Mouse (Mus musculus): ENCODE measurements around the gene Ell. TPM values are rescaled to one million over a fixed set of nuclear protein-coding genes. Genes with fewer than 3 reads are reported as not detected.
"Not testable (repeated sequence)": the region's sequence is repeated elsewhere in the genome, so short reads cannot be mapped to it uniquely, and the experiment has no call there.

The Ell gene
- polyA plus RNA-seq, 1 experiment from 2014 or later = 19.9 TPM

DNA sequence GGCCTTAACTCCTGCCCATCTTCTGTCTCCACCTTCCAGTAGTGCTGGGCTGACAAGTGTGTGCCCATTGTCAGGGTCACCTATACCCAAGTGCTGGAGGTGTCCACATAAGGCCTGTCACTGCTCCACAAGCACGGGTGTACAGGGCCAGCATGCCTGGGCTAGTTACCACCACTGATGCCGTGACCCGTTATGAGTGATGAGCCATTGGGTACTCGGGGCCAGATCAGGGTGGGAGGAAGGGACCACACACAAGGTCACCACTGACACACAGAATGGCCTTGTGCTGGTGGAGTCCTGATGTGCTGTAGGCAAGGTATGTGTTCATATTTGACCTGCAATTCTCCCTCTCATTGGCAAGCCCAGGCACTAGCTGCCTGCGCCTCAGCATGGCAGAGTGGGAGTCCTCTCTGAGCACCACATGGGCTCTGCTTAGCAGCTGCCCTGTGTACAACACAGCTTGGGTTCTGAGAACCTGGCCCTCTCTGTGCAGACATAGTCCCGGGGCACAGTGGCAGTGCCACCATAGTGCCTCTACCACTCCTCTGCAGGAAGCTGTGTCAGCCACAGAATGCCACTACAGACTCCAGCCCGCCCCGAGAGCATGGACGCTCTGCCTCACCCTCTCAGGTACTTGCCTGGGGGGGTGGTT lies 45.5 kb downstream of the Ell start:
- ATAC-seq (replicated peaks) = 0 out of 2 replicates have a peak, but pooled peaks have one; percentile 22
- 90% methylated on average over 9 of the region's 9 CpGs for WGBS
- no peaks in the 10 kb centered on the region for H3K27me3 ChIP-seq (replicated peaks)
- H3K9ac ChIP-seq = no peak overlapping the region
- H3K36me3 ChIP-seq (replicated peaks) = peaks cover 59% of the 10 kb centered on the region
- H3K9me3 ChIP-seq = no peaks in the 10 kb centered on the region
- H3K27ac ChIP-seq = 0 out of 2 replicates have a peak overlapping the region, but pooled peaks have one; percentile 6
- no peaks in the 10 kb centered on the region for H3K4me1 ChIP-seq
- H3K4me3 ChIP-seq = no peak overlapping the region
- H3K4me2 ChIP-seq = no peak overlapping the region

DNA sequence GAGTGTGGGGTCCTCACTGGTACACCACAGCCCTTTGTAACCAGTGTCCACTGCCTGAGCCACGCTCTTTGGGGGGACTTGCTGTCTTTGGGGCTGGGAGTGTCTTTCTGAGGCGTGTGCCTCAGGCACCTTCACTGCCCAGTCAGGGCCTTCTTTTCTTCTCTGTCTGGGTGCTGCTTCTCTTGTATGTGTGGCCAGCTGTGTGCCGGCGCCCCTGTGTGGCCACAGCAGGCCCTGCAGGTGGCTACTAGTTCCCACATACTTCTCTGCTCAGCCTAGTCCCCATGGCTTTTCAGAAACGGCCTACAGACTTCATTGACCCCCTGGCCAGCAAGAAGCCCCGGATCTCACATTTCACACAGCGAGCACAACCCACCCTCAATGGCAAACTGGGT lies 46.0 kb downstream of the Ell start:
- Histone ChIP-seq H3K4me3 (no peak overlapping the region), H3K4me2 (no peak overlapping the region), H3K9ac (no peak overlapping the region), H3K4me1 (no peaks in the 10 kb centered on the region), H3K9me3 (no peaks in the 10 kb centered on the region), H3K36me3 (replicated peaks) (peaks cover 56% of the 10 kb centered on the region), H3K27ac (0 out of 2 replicates have a peak overlapping the region, but pooled peaks have one; percentile 6), H3K27me3 (replicated peaks) (no peaks in the 10 kb centered on the region)
- WGBS = 34% methylated on average over 7 of the region's 7 CpGs
- peak; percentile 50 for ATAC-seq (replicated peaks)

DNA sequence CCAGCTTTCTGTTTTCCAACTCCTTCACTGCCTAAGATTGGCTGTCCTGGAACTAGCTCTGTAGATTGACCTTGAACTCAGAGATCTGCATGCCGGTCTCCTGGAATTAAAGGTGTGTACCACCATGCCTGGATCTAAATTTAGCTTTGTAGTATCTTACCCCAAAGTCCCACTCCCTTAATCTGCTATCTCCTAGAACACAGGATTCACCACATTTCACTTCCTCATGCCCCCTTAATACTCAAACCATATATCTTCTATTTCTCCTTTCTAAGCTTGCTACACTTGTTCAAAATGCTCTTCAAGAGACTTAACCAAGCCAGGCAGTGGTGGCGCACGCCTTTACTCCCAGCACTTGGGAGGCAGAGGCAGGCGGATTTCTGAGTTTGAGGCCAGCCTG lies 48.7 kb downstream of the Ell start:
- 97% methylated on average over 4 of the region's 4 CpGs for WGBS
- not testable (repeated sequence) for H3K9ac ChIP-seq; H3K4me1 ChIP-seq; H3K9me3 ChIP-seq; H3K27me3 ChIP-seq (replicated peaks); H3K4me3 ChIP-seq; H3K4me2 ChIP-seq; H3K27ac ChIP-seq; ATAC-seq (replicated peaks)
- H3K36me3 ChIP-seq (replicated peaks) = peaks cover 42% of the 10 kb centered on the region; the same call in 1 of the 2 replicates

DNA sequence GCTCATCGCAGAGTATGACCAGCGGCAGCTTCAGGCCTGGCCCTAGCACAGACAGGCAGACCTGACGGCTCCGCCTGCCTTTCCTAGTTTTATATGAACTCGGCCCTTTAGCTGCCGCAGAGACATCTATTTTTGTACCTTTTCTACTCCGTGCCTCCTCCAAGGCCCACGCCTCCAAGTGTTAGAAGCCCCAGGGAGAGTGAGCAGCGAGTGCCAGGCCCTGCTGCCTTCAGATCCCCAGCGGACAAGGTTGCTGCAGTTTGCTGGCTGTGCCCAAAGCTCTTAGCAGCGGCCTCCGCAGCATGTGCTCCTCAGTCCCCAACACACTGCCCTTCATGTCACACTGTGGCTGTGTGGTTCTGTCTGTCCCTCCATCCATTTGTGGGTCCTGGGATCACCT lies 52.3 kb downstream of the Ell start:
- WGBS = 90% methylated on average over 12 of the region's 12 CpGs
- Histone ChIP-seq H3K9ac (no peak overlapping the region), H3K36me3 (replicated peaks) (peaks cover 23% of the 10 kb centered on the region; the same call in 1 of the 2 replicates)

DNA sequence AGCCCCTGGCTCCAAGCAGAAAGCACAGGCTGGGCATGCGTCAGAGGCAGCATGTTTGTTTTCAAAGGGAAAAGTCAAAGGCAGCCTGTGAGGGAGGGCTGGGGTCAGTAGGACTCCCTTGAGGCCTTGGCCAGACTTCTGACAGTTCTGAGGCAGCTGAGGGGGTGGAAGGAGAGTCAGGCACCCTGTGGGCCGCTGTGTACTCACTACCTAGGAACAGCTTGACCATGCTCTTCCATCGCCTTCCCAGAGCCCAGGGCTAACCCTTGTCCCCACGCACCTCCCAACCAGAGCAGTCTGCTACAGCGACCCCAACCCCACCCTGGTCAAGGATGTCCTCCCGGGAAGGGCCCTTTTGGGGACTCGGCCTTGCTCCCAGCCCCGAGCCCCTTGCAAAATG lies 53.9 kb downstream of the Ell start:
- H3K9ac ChIP-seq = no peak overlapping the region
- H3K27ac ChIP-seq = peak overlapping the region; percentile 75; the same call in 1 of the 2 replicates
- no peak for ATAC-seq (replicated peaks)
- no peak overlapping the region for H3K4me3 ChIP-seq
- peaks cover 12% of the 10 kb centered on the region; the same call in 1 of the 2 replicates for H3K36me3 ChIP-seq (replicated peaks)
- no peaks in the 10 kb centered on the region for H3K9me3 ChIP-seq
- WGBS = 48% methylated on average over 8 of the region's 8 CpGs
- H3K27me3 ChIP-seq (replicated peaks) = no peaks in the 10 kb centered on the region
- H3K4me2 ChIP-seq = peak overlapping the region; percentile 91
- H3K4me1 ChIP-seq = peaks cover 34% of the 10 kb centered on the region

More for the DNA sequence above, 52.3 kb downstream of the Ell start:
- no peak overlapping the region for H3K27ac ChIP-seq
- ATAC-seq (replicated peaks) = no peak
- H3K9me3 ChIP-seq = no peaks in the 10 kb centered on the region
- no peaks in the 10 kb centered on the region for H3K27me3 ChIP-seq (replicated peaks)
- H3K4me3 ChIP-seq = no peak overlapping the region
- H3K4me2 ChIP-seq = no peak overlapping the region
- H3K4me1 ChIP-seq = peaks cover 19% of the 10 kb centered on the region

DNA sequence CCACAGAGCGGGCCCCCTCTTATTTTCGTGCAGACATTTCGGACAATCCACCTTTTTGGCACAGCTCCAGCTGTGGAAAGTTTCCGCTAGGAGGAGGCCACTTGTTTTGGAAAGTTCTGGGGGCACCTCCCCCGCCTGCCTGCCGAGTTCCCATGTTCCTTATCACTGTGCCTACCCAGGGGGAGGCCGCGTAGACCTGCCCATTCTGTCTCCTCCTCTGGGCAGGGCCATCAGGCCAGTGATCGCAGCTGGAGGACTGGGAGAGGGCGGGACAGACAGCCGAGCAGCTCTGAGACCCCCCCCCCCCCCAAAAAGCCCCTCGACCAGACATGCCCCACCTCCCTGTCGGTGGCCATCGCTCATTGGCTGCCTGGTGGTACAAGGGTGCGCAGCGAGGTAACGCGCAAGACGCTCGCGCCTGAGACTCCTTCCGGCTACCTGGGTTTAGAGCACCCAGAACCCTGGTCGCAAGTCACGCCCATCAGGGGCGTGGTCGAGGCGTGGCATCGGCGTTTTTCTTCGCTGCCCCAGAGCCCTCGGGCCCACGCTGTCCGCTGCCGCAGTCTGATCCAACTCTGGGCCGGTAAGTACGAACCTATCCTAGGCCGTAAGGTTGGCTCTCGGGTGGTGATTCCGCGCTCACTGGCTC lies 54.8 kb downstream of the Ell start, which contains the start of gene Isyna1:
TSS of gene Isyna1 (plus strand) at position 413 of the 649 bp plus-strand sequence.
- peak; percentile 85 for ATAC-seq (replicated peaks)
- Histone ChIP-seq H3K27me3 (replicated peaks) (no peaks in the 10 kb centered on the region), H3K9me3 (no peaks in the 10 kb centered on the region), H3K9ac (peak within 1 kb of the TSS; percentile 58), H3K4me3 (peak within 1 kb of the TSS; percentile 61), H3K27ac (peak within 1 kb of the TSS; percentile 75), H3K4me2 (peak within 1 kb of the TSS; percentile 91), H3K4me1 (peaks cover 43% of the 10 kb centered on the region), H3K36me3 (replicated peaks) (peaks cover 6% of the 10 kb centered on the region; the same call in 1 of the 2 replicates)
- WGBS = under 1% methylated on average over 38 of the region's 40 CpGs

DNA sequence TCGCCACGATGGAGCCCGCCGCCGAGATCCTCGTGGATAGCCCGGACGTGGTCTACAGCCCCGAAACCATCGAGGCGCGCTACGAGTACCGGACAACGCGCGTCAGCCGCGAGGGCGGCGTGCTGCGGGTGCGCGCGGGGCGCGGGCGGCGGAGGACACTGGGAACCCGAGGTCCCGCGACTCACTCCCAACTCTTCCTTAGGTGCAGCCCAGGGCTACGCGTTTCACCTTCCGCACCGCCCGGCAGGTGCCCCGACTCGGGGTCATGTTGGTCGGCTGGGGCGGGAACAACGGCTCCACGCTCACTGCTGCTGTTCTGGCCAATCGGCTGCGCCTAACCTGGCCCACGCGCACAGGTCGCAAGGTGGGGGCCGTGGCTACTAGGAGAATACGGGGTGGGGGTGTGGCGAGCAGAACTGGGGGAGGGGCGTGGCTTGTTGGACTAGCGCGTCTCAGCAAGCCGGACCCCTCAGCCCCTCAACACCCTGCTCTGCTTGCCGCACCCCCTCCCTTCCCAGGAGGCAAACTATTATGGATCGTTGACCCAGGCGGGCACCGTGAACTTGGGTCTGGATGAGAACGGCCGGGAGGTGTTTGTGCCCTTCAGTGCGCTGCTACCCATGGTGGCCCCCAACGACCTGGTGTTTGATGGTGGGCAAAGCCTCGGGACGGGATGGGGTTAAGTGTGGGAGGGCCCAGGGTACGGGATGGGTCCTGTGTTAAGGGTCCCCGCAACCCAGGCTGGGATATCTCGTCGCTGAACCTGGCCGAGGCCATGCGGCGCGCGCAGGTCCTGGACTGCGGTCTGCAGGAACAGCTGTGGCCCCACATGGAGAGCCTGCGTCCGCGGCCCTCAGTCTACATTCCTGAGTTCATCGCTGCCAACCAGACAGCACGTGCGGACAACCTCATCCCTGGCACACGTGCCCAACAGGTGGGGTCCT lies 55.6 kb downstream of the Ell start:
- H3K36me3 ChIP-seq (replicated peaks) = peaks cover 4% of the 10 kb centered on the region; the same call in 1 of the 2 replicates
- peak overlapping the region; percentile 75 for H3K27ac ChIP-seq
- WGBS = 11% methylated on average over 82 of the region's 82 CpGs
- H3K4me3 ChIP-seq = peak overlapping the region; percentile 61
- H3K4me1 ChIP-seq = peaks cover 51% of the 10 kb centered on the region
- peak; percentile 31 for ATAC-seq (replicated peaks)
- no peaks in the 10 kb centered on the region for H3K9me3 ChIP-seq
- peak overlapping the region; percentile 91 for H3K4me2 ChIP-seq
- peak overlapping the region; percentile 58 for H3K9ac ChIP-seq
- no peaks in the 10 kb centered on the region for H3K27me3 ChIP-seq (replicated peaks)

DNA sequence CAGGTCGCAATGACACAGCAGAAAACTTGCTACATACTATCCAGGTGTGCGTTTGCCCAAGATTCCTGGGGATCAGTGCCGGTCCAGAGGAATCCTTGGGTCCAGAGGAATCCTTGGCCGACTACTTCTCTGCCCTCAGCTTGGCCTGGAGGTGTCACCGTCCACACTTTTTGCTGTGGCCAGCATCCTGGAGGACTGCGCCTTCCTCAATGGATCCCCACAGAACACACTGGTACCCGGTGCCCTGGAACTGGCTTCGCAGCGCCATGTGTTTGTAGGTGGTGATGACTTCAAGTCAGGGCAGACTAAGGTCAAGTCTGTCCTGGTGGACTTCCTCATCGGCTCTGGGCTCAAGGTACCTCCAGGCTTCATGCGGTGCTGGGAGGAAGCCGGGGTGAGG lies 56.6 kb downstream of the Ell start:
- no peak for ATAC-seq (replicated peaks)
- H3K9me3 ChIP-seq = no peaks in the 10 kb centered on the region
- 95% methylated on average over 12 of the region's 12 CpGs for WGBS
- H3K27ac ChIP-seq = no peak overlapping the region
- H3K27me3 ChIP-seq (replicated peaks) = no peaks in the 10 kb centered on the region
- H3K4me2 ChIP-seq = peak overlapping the region; percentile 91; the same call in 1 of the 2 replicates
- no peak overlapping the region for H3K9ac ChIP-seq
- peaks cover 61% of the 10 kb centered on the region for H3K4me1 ChIP-seq
- H3K4me3 ChIP-seq = no peak overlapping the region
- peaks cover 1% of the 10 kb centered on the region; the same call in 1 of the 2 replicates for H3K36me3 ChIP-seq (replicated peaks)

DNA sequence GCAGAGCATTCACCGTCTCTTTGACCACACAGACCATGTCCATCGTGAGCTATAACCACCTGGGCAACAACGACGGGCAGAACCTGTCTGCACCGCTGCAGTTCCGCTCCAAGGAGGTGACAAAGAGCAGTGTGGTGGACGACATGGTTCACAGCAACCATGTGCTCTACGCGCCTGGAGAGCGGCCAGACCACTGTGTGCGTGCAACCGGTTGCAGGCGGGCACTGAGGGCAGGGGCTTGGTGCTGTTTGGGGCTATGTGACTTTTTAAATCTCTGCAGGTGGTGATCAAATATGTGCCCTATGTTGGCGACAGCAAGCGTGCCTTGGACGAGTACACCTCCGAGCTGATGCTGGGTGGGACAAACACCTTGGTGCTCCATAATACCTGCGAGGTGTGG lies 57.0 kb downstream of the Ell start:
- no peak for ATAC-seq (replicated peaks)
- Histone ChIP-seq H3K9me3 (no peaks in the 10 kb centered on the region), H3K27ac (no peak overlapping the region), H3K4me1 (peaks cover 65% of the 10 kb centered on the region), H3K4me3 (no peak overlapping the region), H3K27me3 (replicated peaks) (no peaks in the 10 kb centered on the region), H3K36me3 (replicated peaks) (no peaks in the 10 kb centered on the region), H3K9ac (no peak overlapping the region), H3K4me2 (no peak overlapping the region; the same call in 1 of the 2 replicates)
- WGBS = 95% methylated on average over 18 of the region's 18 CpGs

DNA sequence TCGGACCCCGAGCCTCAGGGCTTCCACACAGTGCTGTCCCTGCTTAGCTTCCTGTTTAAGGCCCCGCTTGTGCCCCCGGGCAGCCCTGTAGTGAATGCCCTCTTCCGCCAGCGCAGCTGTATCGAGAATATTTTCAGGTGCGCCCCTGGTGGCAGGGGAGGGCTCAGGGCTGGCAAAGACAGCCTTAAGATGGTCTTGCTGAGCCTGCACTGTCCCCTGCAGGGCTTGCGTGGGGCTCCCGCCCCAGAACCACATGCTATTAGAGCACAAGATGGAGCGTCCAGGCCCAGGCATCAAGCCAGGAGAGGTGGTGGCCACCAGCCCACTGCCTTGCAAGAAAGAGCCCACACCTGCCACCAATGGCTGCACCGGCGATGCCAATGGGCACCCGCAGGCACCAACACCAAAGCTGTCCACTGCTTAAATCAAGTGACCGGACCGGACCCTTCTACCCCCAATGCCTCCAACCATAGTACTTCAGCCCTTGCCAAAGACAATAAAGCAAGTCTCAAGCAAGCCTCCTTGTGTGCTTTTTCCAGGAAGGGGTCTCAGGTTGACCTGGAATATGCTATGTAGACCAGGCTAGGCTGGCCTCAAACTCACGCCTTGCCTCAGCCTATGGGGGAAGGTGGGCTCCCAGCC lies 57.6 kb downstream of the Ell start:
- no peak overlapping the region for H3K9ac ChIP-seq
- no peaks in the 10 kb centered on the region for H3K9me3 ChIP-seq
- no peaks in the 10 kb centered on the region for H3K36me3 ChIP-seq (replicated peaks)
- no peak overlapping the region for H3K27ac ChIP-seq
- H3K4me2 ChIP-seq = peak overlapping the region; percentile 59
- no peak for ATAC-seq (replicated peaks)
- no peaks in the 10 kb centered on the region for H3K27me3 ChIP-seq (replicated peaks)
- WGBS = 83% methylated on average over 17 of the region's 17 CpGs
- H3K4me3 ChIP-seq = no peak overlapping the region
- peaks cover 71% of the 10 kb centered on the region for H3K4me1 ChIP-seq

DNA sequence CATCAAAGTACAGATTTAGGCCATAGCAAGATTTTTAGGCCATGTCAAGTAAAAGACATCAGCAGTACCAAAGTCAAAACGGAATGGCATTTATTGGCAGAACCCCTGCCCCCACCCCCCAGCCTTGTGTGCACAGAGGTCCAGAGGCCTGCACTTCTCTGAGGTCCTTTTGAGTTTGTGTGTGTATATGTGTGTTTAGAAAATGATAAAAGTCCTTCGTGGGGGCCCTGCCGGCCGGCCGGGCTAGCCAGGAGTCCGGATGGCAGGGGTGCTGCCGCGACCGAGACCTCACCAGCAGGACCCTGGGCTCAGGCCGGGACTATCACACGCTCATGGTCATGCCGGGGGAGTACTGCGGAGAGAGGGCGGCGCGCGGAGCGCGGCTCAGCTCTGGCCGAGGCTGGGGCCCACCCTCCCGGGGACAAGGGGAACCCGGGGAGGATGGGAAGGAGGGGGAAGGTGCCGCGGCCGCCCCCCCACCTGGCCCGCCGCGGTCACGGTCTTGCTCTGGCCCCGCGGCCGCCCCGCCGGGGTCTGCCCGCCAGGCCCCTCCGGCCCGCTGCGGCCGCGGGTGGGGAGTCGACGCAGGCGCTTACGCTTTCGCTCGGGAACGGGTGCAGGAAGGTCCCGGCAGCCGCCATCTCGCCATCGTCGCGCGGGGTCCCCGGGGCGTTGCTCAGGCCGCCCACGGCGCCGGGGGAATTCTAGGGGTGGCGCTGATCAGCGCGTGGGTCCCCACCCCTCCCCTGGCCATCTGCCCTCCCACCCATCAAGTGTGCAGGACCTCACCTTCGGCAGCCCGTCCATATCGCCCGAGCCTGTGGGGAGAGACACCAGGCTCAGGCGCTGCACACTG lies 58.4 kb downstream of the Ell start:
- Histone ChIP-seq H3K27me3 (replicated peaks) (no peaks in the 10 kb centered on the region), H3K4me3 (peak overlapping the region; percentile 34), H3K9ac (peak overlapping the region; percentile 43), H3K4me2 (peak overlapping the region; percentile 59), H3K36me3 (replicated peaks) (no peaks in the 10 kb centered on the region), H3K27ac (peak overlapping the region; percentile 25; the same call in 1 of the 2 replicates), H3K9me3 (no peaks in the 10 kb centered on the region), H3K4me1 (peaks cover 71% of the 10 kb centered on the region)
- no peak for ATAC-seq (replicated peaks)
- WGBS = 10% methylated on average over 59 of the region's 68 CpGs

All from midbrain, embryonic 15.5 days (tissue).